Mouse (Mus musculus) embryonic facial prominence, embryonic 10.5 days (tissue): Measurements from ENCODE around the gene Zcchc14. TPM values are rescaled to one million over a fixed set of nuclear protein-coding genes. Genes with fewer than 3 reads are reported as not detected.

Source experiments
- DNase-seq: peaks from one replicate; pipeline ENCODE4 v3.0.0-alpha.2; 2017; ENCODE audit warnings: low spot score
- H3K27ac ChIP-seq: fragments of 300-500 bp; sonication (generic); replicated peaks from 2 replicates; pipeline ENCODE4 v1.5.1; 2016; ENCODE audit warnings: mild to moderate bottlenecking
- H3K27me3 ChIP-seq: fragments of 300-500 bp; sonication (generic); replicated peaks from 2 replicates; pipeline ENCODE4 v1.6.1; 2016; ENCODE audit warnings: low read depth, mild to moderate bottlenecking; ENCODE audit not compliant: poor library complexity, severe bottlenecking
- H3K36me3 ChIP-seq: fragments of 300-500 bp; sonication (generic); replicated peaks from 2 replicates; pipeline ENCODE4 v1.6.1; 2016; ENCODE audit warnings: mild to moderate bottlenecking, moderate library complexity
- H3K4me1 ChIP-seq: fragments of 300-500 bp; sonication (generic); 2 replicates; pipeline ENCODE4 v1.6.1; 2016
- H3K4me3 ChIP-seq: fragments of 300-500 bp; sonication (generic); 2 replicates; pipeline ENCODE4 v1.5.1; 2016; ENCODE audit warnings: mild to moderate bottlenecking, moderate library complexity
- H3K9me3 ChIP-seq: fragments of 300-500 bp; sonication (generic); 2 replicates; pipeline ENCODE4 v1.6.1; 2016; ENCODE audit warnings: mild to moderate bottlenecking
- WGBS: fragments of 180-500 bp; shearing (Covaris S2); methylation state at CpG from one replicate; pipeline ENCODE4 v1.1.7; 2016; 5-methylcytosine and 5-hydroxymethylcytosine counted together
- polyA plus RNA-seq: library from polyadenylated mRNA; unstranded; fragments of >200 nt; fragmentation: Nextera tagmentation; extraction: Ambion mirVana; gene quantifications from 2 replicates; pipeline ENCODE4 v1.2.1, GENCODE M21; 2016

The Zcchc14 gene
- polyA plus RNA-seq, 1 experiment from 2014 or later: 17.3 TPM

- DNase-seq: no peak
- Histone ChIP-seq H3K27ac (no peak overlapping the region), H3K4me3 (no peak overlapping the region), H3K9me3 (no peaks in the 10 kb centered on the region), H3K4me1 (peaks cover 7% of the 10 kb centered on the region; the same call in 1 of the 2 replicates), H3K36me3 (peaks cover 74% of the 10 kb centered on the region), H3K27me3 (no peaks in the 10 kb centered on the region)
- WGBS: 92% methylated on average over 9 of the region's 9 CpGs
Measured at GRCm38 (mm10) chr8:121552506-121552905, 100.2 kb downstream of the Zcchc14 start.

- no peak for DNase-seq
- no peak overlapping the region for H3K4me3 ChIP-seq
- 77% methylated on average over 24 of the region's 24 CpGs for WGBS
- no peak overlapping the region for H3K27ac ChIP-seq
- H3K4me1 ChIP-seq: peaks cover 7% of the 10 kb centered on the region; the same call in 1 of the 2 replicates
- no peaks in the 10 kb centered on the region for H3K9me3 ChIP-seq
- no peaks in the 10 kb centered on the region for H3K27me3 ChIP-seq
- H3K36me3 ChIP-seq: peaks cover 70% of the 10 kb centered on the region
Measured at GRCm38 (mm10) chr8:121551065-121551985, 101.4 kb downstream of the Zcchc14 start.

- Histone ChIP-seq H3K27ac (no peak overlapping the region), H3K27me3 (0 out of 2 replicates have a peak, but pooled peaks cover 4% of the 10 kb centered on the region), H3K4me3 (no peak overlapping the region), H3K4me1 (peaks cover 7% of the 10 kb centered on the region; the same call in 1 of the 2 replicates), H3K9me3 (no peaks in the 10 kb centered on the region), H3K36me3 (peaks cover 58% of the 10 kb centered on the region)
- WGBS: 91% methylated on average over 6 of the region's 6 CpGs
- no peak for DNase-seq
Measured at GRCm38 (mm10) chr8:121550056-121550455, 102.6 kb downstream of the Zcchc14 start.

Other genes with a start within 250 kb of the Zcchc14 start
- not detected in 2 replicates for gene 1700018B08Rik, start 108.6 kb downstream of the Zcchc14 start, polyA plus RNA-seq
- gene Fbxo31, start 74.1 kb downstream of the Zcchc14 start, polyA plus RNA-seq: 13.9 and 15.0 TPM in 2 replicates
- 199 and 215 TPM in 2 replicates for gene Map1lc3b, start 62.5 kb downstream of the Zcchc14 start, polyA plus RNA-seq
- 5.2 and 5.7 TPM in 2 replicates for gene Jph3, start 76.7 kb upstream of the Zcchc14 start, polyA plus RNA-seq
- 67.3 and 71.2 TPM in 2 replicates for gene Klhdc4, start 176.7 kb upstream of the Zcchc14 start, polyA plus RNA-seq